Mouse (Mus musculus) kidney, embryonic 16.5 days (tissue): Measurements from ENCODE around the gene Map2k6. TPM values are rescaled to one million over a fixed set of nuclear protein-coding genes. Genes with fewer than 3 reads are reported as not detected.

ENCODE experiments used
- ATAC-seq: fragments of 200-750 bp; cut with Nextera tagmentation; 2 replicates; pipeline ENCODE4 v1.8.0; 2017; ENCODE audit warnings: moderate TSS enrichment; ENCODE audit not compliant: low FRiP score, low TSS enrichment
- H3K27ac ChIP-seq: fragments of 300-500 bp; sonication (generic); 2 replicates; pipeline ENCODE4 v1.5.1; 2014; ENCODE audit warnings: low read length
- H3K27me3 ChIP-seq: fragments of 300-500 bp; sonication (generic); 2 replicates; pipeline ENCODE4 v1.6.1; 2014; ENCODE audit warnings: low read length, control low read depth, mixed read lengths; ENCODE audit not compliant: insufficient read depth
- H3K36me3 ChIP-seq: fragments of 300-500 bp; sonication (generic); 2 replicates; pipeline ENCODE4 v1.6.1; 2014; ENCODE audit warnings: low read length, control low read depth, mixed read lengths; ENCODE audit not compliant: insufficient read depth
- H3K4me1 ChIP-seq: fragments of 300-500 bp; sonication (generic); 2 replicates; pipeline ENCODE4 v1.6.1; 2014; ENCODE audit warnings: low read length, control low read depth, mixed read lengths; ENCODE audit not compliant: insufficient read depth
- H3K4me2 ChIP-seq: fragments of 300-500 bp; sonication (generic); replicated peaks from 2 replicates; pipeline ENCODE4 v1.6.1; 2014; ENCODE audit warnings: low read depth, low read length
- H3K4me3 ChIP-seq: fragments of 300-500 bp; sonication (generic); 2 replicates; pipeline ENCODE4 v1.5.1; 2014; ENCODE audit warnings: mild to moderate bottlenecking, low read length
- H3K9ac ChIP-seq: fragments of 300-500 bp; sonication (generic); replicated peaks from 2 replicates; pipeline ENCODE4 v1.6.1; 2014; ENCODE audit warnings: low read length
- H3K9me3 ChIP-seq: fragments of 300-500 bp; sonication (generic); 2 replicates; pipeline ENCODE4 v1.6.1; 2016; ENCODE audit warnings: low read length, control low read depth
- WGBS: fragments of 180-500 bp; shearing (Covaris S2); extraction: QIAGEN DNeasy Blood & Tissue Kit; methylation state at CpG from one replicate; pipeline ENCODE4 v1.1.7; 2014; 5-methylcytosine and 5-hydroxymethylcytosine counted together
- polyA plus RNA-seq: library from polyadenylated mRNA; unstranded; fragments of >200 nt; fragmentation: Nextera tagmentation; extraction: Ambion mirVana; gene quantifications from 2 replicates; pipeline ENCODE4 v1.2.1, GENCODE M21; 2015

Gene Map2k6
- polyA plus RNA-seq, 1 experiment from 2014 or later: 23.2 TPM

DNA sequence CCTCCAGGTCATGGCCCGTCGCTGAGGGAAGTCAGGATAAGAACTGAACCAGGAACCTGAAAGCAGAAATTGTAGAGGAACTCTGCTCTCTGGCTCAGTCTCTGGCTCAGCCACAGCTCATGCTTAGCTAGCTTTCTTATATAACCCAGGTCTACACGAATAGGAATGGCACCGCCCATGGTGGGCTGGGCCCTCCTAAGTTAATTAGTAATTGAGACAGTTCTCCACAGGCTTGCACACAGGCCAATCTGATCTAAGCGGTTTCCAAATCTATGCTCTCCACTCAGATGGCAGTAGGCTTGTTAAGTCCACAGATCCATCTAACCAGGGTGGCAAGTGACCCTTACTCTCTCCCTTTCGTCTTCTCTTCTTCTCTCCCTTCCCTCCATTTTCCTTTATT lies 88.9 kb downstream of the Map2k6 start:
- Histone ChIP-seq H3K4me1 (no peaks in the 10 kb centered on the region), H3K27me3 (no peaks in the 10 kb centered on the region), H3K36me3 (peaks cover 20% of the 10 kb centered on the region), H3K4me2 (no peak overlapping the region), H3K4me3 (no peak overlapping the region), H3K27ac (no peak overlapping the region), H3K9me3 (peaks cover 6% of the 10 kb centered on the region; the same call in 1 of the 2 replicates), H3K9ac (no peak overlapping the region)
- 88% methylated on average over 6 of the region's 6 CpGs for WGBS
- no peak for ATAC-seq

DNA sequence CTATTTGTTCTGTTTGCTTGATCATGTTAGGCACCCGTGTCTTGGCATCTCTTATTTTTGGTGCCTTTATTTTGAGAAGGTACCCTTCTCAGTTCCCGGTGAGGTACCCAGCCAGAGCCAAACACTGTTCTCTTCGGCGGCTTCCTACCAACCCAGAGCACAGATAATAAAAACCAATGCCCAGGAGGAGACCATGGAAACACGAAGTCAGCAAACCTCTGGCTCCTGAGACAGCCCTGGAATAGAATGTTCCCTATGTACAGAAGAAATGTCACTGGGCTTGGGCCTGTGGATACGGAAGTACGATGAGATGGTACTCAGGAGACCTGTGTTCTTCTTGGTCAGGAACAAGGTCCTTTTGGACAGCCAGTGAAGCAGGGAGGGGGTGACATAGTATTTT lies 89.4 kb downstream of the Map2k6 start:
- ATAC-seq: no peak
- Histone ChIP-seq H3K9ac (no peak overlapping the region), H3K36me3 (peaks cover 25% of the 10 kb centered on the region), H3K27ac (no peak overlapping the region), H3K9me3 (peaks cover 6% of the 10 kb centered on the region; the same call in 1 of the 2 replicates), H3K4me3 (no peak overlapping the region), H3K4me2 (no peak overlapping the region), H3K27me3 (no peaks in the 10 kb centered on the region), H3K4me1 (no peaks in the 10 kb centered on the region)
- 95% methylated on average over 7 of the region's 7 CpGs for WGBS

- peaks cover 54% of the 10 kb centered on the region for H3K36me3 ChIP-seq
- H3K4me3 ChIP-seq: no peak overlapping the region
- H3K9me3 ChIP-seq: peaks cover 4% of the 10 kb centered on the region; the same call in 1 of the 2 replicates
- no peak overlapping the region for H3K9ac ChIP-seq
- H3K27ac ChIP-seq: no peak overlapping the region
- 87% methylated on average over 4 of the region's 4 CpGs for WGBS
- ATAC-seq: no peak
- 0 out of 2 replicates have a peak, but pooled peaks cover 3% of the 10 kb centered on the region for H3K4me1 ChIP-seq
- H3K4me2 ChIP-seq: no peak overlapping the region
- no peaks in the 10 kb centered on the region for H3K27me3 ChIP-seq
These were observed 96.6 kb downstream of the Map2k6 start for GRCm38 (mm10) chr11:110495323-110496060.

DNA sequence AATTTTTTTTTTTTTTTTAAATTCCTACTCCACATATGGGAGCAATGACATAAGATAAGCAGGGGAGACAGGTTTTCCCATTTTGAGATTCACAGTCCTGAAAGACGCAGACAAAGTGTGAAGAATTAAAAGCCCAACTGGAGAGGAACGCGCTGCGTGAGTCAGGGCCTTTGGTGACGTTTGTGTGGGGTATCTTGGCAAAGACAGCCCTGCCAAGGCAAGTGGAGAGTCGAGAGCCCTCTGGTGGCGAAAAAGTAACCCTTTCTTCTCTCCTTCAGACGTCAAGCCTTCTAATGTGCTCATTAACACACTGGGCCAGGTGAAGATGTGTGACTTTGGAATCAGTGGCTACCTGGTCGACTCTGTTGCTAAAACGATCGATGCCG lies 97.1 kb downstream of the Map2k6 start:
- Histone ChIP-seq H3K9ac (no peak overlapping the region), H3K27me3 (no peaks in the 10 kb centered on the region), H3K36me3 (peaks cover 60% of the 10 kb centered on the region), H3K4me2 (no peak overlapping the region), H3K4me1 (0 out of 2 replicates have a peak, but pooled peaks cover 3% of the 10 kb centered on the region), H3K27ac (no peak overlapping the region), H3K4me3 (no peak overlapping the region), H3K9me3 (peaks cover 4% of the 10 kb centered on the region; the same call in 1 of the 2 replicates)
- peak; percentile 52; the same call in 1 of the 2 replicates for ATAC-seq
- 56% methylated on average over 12 of the region's 12 CpGs for WGBS

GRCm38 (mm10) chr11:110497743-110498142 lies 98.8 kb downstream of the Map2k6 start:
- no peak overlapping the region for H3K4me3 ChIP-seq
- peaks cover 56% of the 10 kb centered on the region for H3K36me3 ChIP-seq
- H3K27me3 ChIP-seq: no peaks in the 10 kb centered on the region
- no peak for ATAC-seq
- 0 out of 2 replicates have a peak, but pooled peaks cover 3% of the 10 kb centered on the region for H3K4me1 ChIP-seq
- no peak overlapping the region for H3K9ac ChIP-seq
- no peaks in the 10 kb centered on the region for H3K9me3 ChIP-seq
- no peak overlapping the region for H3K4me2 ChIP-seq
- H3K27ac ChIP-seq: no peak overlapping the region
- 84% methylated on average over 8 of the region's 8 CpGs for WGBS

- ATAC-seq: peak; percentile 64
- WGBS: 57% methylated on average over 6 of the region's 6 CpGs
- 0 out of 2 replicates have a peak, but pooled peaks cover 3% of the 10 kb centered on the region for H3K4me1 ChIP-seq
These were observed 99.8 kb downstream of the Map2k6 start for GRCm38 (mm10) chr11:110498651-110499213.

DNA sequence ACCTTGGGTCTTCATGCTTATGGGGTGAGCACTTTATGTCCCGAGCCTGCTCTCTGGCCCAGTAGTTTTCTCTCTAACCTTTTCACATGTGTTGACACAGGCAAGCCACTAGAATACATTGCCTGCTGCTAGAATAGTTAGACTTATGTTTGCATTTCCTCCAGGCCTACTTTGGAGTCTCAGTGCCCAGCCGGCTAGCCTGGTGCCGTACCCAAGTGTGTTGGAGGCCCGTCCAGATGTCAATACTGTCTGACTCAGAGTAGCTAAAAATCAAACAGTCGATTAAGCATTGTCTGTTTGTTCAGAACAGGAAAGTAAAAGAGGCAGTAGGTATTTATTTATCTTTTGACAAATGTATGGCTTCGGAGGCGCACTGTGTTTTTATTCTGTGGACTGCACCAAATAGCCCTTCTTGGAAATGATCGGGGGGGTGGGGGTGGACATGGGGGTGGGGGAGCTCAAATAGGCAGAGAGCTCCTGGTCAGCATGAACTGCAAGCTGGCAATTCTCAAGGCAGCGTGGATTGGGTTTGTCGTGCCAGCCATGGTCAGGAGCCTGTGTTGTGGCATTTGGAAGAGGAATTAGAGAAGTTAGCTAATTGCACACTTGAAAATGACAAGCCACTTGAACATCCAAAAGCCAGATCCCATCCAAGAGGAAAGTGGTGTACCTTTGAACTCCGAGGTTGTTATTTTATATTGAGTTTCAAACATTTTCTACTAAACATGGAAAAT lies 104.2 kb downstream of the Map2k6 start:
- ATAC-seq: no peak
- Histone ChIP-seq H3K4me2 (no peak overlapping the region), H3K4me3 (no peak overlapping the region), H3K36me3 (peaks cover 43% of the 10 kb centered on the region), H3K4me1 (0 out of 2 replicates have a peak, but pooled peaks cover 3% of the 10 kb centered on the region), H3K9ac (no peak overlapping the region), H3K27ac (no peak overlapping the region), H3K9me3 (no peaks in the 10 kb centered on the region), H3K27me3 (no peaks in the 10 kb centered on the region)
- WGBS: 89% methylated on average over 11 of the region's 11 CpGs

More at GRCm38 (mm10) chr11:110498651-110499213, 99.8 kb downstream of the Map2k6 start:
- H3K27me3 ChIP-seq: no peaks in the 10 kb centered on the region
- no peaks in the 10 kb centered on the region for H3K9me3 ChIP-seq
- H3K4me2 ChIP-seq: no peak overlapping the region
- H3K36me3 ChIP-seq: peaks cover 47% of the 10 kb centered on the region
- H3K9ac ChIP-seq: no peak overlapping the region
- H3K4me3 ChIP-seq: no peak overlapping the region
- no peak overlapping the region for H3K27ac ChIP-seq

GRCm38 (mm10) chr11:110511466-110511865 lies 112.5 kb downstream of the Map2k6 start:
- peaks cover 47% of the 10 kb centered on the region for H3K36me3 ChIP-seq
- H3K9me3 ChIP-seq: no peaks in the 10 kb centered on the region
- WGBS: 94% methylated on average over 7 of the region's 7 CpGs

DNA sequence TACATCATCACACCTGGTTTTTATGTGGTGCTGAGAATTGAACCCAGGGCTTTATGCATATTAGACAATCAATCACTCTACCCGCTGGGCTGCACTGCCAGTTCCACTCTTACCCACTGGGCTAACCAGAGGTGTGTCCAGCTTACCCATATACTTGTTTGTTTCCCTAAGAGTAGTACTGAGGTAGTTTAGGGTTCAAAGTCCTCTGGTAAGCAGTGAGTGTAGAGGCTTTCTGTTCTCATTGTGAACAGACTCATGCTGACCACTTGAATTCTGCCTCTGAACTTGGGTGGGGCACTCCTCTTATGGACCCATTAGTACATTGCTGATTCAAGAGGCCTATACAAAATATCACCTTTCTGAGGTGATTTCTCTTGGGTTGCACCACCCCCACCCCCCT lies 119.7 kb downstream of the Map2k6 start:
- ATAC-seq: no peak
- H3K36me3 ChIP-seq: peaks cover 34% of the 10 kb centered on the region
- H3K9ac ChIP-seq: no peak overlapping the region
- H3K27ac ChIP-seq: no peak overlapping the region
- H3K27me3 ChIP-seq: no peaks in the 10 kb centered on the region
- H3K4me3 ChIP-seq: no peak overlapping the region
- no peaks in the 10 kb centered on the region for H3K4me1 ChIP-seq
- H3K4me2 ChIP-seq: no peak overlapping the region
- 96% methylated on average over 1 of the region's 1 CpGs for WGBS
- peaks cover 4% of the 10 kb centered on the region; the same call in 1 of the 2 replicates for H3K9me3 ChIP-seq

More at GRCm38 (mm10) chr11:110511466-110511865, 112.5 kb downstream of the Map2k6 start:
- ATAC-seq: no peak
- no peaks in the 10 kb centered on the region for H3K27me3 ChIP-seq
- H3K9ac ChIP-seq: no peak overlapping the region
- H3K27ac ChIP-seq: no peak overlapping the region
- no peak overlapping the region for H3K4me2 ChIP-seq
- no peaks in the 10 kb centered on the region for H3K4me1 ChIP-seq
- H3K4me3 ChIP-seq: no peak overlapping the region
